Mouse (Mus musculus) myocyte (in vitro differentiated cells): Measurements from ENCODE around the gene Kcng3. TPM values are rescaled to one million over a fixed set of nuclear protein-coding genes. Genes with fewer than 3 reads are reported as not detected.

Experiments
- H3K27me3 ChIP-seq: one replicate; pipeline ENCODE4 v1.6.1; 2011; ENCODE audit not compliant: control insufficient read depth, insufficient read depth, insufficient read length
- H3K36me3 ChIP-seq: one replicate; pipeline ENCODE4 v1.6.1; 2011; ENCODE audit not compliant: control insufficient read depth, insufficient read depth
- H3K4me2 ChIP-seq: one replicate; pipeline ENCODE4 v1.6.1; 2011; ENCODE audit warnings: low read depth, control low read depth
- H3K4me3 ChIP-seq: one replicate; pipeline ENCODE4 v1.5.1; 2011; ENCODE audit warnings: mild to moderate bottlenecking, control low read depth, moderate library complexity
- H3K79me2 ChIP-seq: one replicate; pipeline ENCODE4 v1.6.1; 2011; ENCODE audit not compliant: control insufficient read depth, insufficient read depth
- H3ac ChIP-seq: one replicate; pipeline ENCODE4 v1.6.1; 2011; ENCODE audit not compliant: control insufficient read depth, insufficient read length
- CEBPB ChIP-seq: IDR thresholded peaks from 2 replicates; pipeline ENCODE4 v1.6.1; 2011; ENCODE audit warnings: mild to moderate bottlenecking, moderate library complexity; ENCODE audit not compliant: poor library complexity, insufficient read depth, severe bottlenecking
- E2F4 ChIP-seq: IDR thresholded peaks from one replicate; pipeline ENCODE4 v1.6.1; 2011; ENCODE audit warnings: mild to moderate bottlenecking, control low read depth, moderate library complexity; ENCODE audit not compliant: insufficient read depth
- MAX ChIP-seq: IDR thresholded peaks from one replicate; pipeline ENCODE4 v1.6.1; 2011; ENCODE audit warnings: low read depth, mild to moderate bottlenecking, control low read depth
- MYOD1 ChIP-seq, 3 experiments: IDR thresholded peaks; one replicate each; pipeline ENCODE4 v1.6.1; 2011; ENCODE audit warnings: control low read depth in 2 of 3, low read depth in 2 of 3, mild to moderate bottlenecking in 2 of 3, moderate library complexity in 1 of 3; ENCODE audit not compliant: insufficient read length in 2 of 3, control insufficient read depth in 1 of 3
- MYOG ChIP-seq, 3 experiments: IDR thresholded peaks; one replicate each; pipeline ENCODE4 v1.6.1; 2011; ENCODE audit warnings: control low read depth in 2 of 3, low read depth in 2 of 3, mild to moderate bottlenecking in 2 of 3; ENCODE audit not compliant: insufficient read length in 2 of 3, control insufficient read depth in 1 of 3, insufficient read depth in 1 of 3
- POLR2A ChIP-seq: IDR thresholded peaks from one replicate; pipeline ENCODE4 v1.6.1; 2011; ENCODE audit warnings: low read depth, mild to moderate bottlenecking, control low read depth, moderate library complexity; ENCODE audit not compliant: insufficient read length
- POLR2AphosphoS2 ChIP-seq: IDR thresholded peaks from one replicate; pipeline ENCODE4 v1.6.1; 2011; ENCODE audit warnings: low read depth, control low read depth; ENCODE audit not compliant: insufficient read length
- REST ChIP-seq: IDR thresholded peaks from one replicate; pipeline ENCODE4 v1.6.1; 2011; ENCODE audit warnings: mild to moderate bottlenecking, control low read depth, moderate library complexity; ENCODE audit not compliant: insufficient read depth, insufficient read length
- SRF ChIP-seq: IDR thresholded peaks from one replicate; pipeline ENCODE4 v1.6.1; 2011; ENCODE audit warnings: low read depth; ENCODE audit not compliant: control insufficient read depth, insufficient read length
- TCF12 ChIP-seq: IDR thresholded peaks from one replicate; pipeline ENCODE4 v1.6.1; 2011; ENCODE audit warnings: mild to moderate bottlenecking, control low read depth; ENCODE audit not compliant: poor library complexity, insufficient read depth, severe bottlenecking
- TCF3 ChIP-seq: IDR thresholded peaks from one replicate; pipeline ENCODE4 v1.6.1; 2011; ENCODE audit warnings: low read depth, control low read depth; ENCODE audit not compliant: insufficient read length
- USF1 ChIP-seq: IDR thresholded peaks from one replicate; pipeline ENCODE4 v1.6.1; 2011; ENCODE audit warnings: low read depth, mild to moderate bottlenecking, control low read depth, moderate library complexity
- polyA plus RNA-seq: library from polyadenylated mRNA; unstranded; fragments of >200 nt; fragmentation: generic; extraction: Trizol; gene quantifications from one replicate; pipeline ENCODE4 v1.2.1, GENCODE M21; 2012; ENCODE audit warnings: missing spikeins

The Kcng3 gene
- polyA plus RNA-seq, 1 experiment: not detected

DNA sequence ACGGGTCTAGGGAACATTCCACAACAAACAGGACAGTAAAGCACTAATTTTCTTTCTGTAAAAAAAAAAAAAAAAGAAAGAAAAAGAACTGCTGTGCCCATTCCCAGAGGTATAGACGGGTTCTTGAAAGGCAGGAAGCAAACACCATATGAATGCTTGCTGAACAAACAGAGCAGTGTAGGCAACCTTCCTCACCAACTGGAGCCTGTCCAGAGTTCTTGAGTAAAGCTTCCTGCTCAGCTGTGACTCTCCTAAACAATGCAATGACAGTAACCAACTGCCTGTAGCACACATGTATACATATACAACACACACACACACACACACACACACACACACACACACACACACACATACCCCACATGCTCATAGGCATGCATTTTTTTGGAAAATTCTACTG is 49.1 kb downstream of the Kcng3 start:
- no peaks in the 10 kb centered on the region for H3K27me3 ChIP-seq
- no peaks in the 10 kb centered on the region for H3K36me3 ChIP-seq
- H3K4me3 ChIP-seq: no peak overlapping the region
- H3K79me2 ChIP-seq: no peaks in the 10 kb centered on the region
- H3ac ChIP-seq: no peak overlapping the region
- H3K4me2 ChIP-seq: no peak overlapping the region
- TF ChIP-seq TCF3: no peak
- TF ChIP-seq USF1: no peak
- TF ChIP-seq MAX: no peak
- no peak for TF ChIP-seq E2F4
- no peak for TF ChIP-seq TCF12
- no peak for TF ChIP-seq POLR2A
- no peak for TF ChIP-seq SRF
- no peak for TF ChIP-seq CEBPB
- TF ChIP-seq POLR2AphosphoS2: no peak
- no peak for TF ChIP-seq MYOG (IDR thresholded peaks at IDR 0.05; ENCODE audit: control insufficient read depth in 1 of 3, insufficient read depth in 1 of 3, insufficient read length in 2 of 3, low read depth in 2 of 3)
- TF ChIP-seq MYOD1 (IDR thresholded peaks at IDR 0.05; ENCODE audit: control insufficient read depth in 1 of 3, insufficient read length in 2 of 3, low read depth in 2 of 3): no peak
- no peak for TF ChIP-seq REST

DNA sequence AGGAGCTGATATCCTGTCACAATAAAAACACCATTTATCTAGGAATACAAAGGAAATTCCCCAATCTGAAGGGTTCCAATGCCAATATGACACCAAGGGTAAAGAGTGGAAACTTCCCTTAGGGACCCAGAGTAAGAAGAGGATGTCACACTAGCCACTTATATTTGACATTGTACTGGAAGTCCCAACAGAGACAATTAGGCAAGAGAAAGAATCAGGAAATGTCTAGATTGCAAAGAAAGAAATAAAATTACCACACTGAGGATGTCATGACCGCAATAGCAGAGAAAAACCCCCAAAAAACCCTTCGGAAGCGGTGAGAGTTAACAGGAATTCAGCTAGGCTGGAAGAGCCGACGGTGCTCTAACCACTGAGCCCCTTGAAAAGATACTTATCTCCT is 51.0 kb downstream of the Kcng3 start:
- no peaks in the 10 kb centered on the region for H3K36me3 ChIP-seq
- TF ChIP-seq REST: no peak
- TF ChIP-seq CEBPB: no peak
- TF ChIP-seq SRF: no peak
- TF ChIP-seq TCF12: no peak
- TF ChIP-seq TCF3: no peak
- no peak for TF ChIP-seq USF1
- TF ChIP-seq MAX: no peak
- no peak for TF ChIP-seq POLR2A
- TF ChIP-seq POLR2AphosphoS2: no peak
- no peak for TF ChIP-seq MYOD1 (IDR thresholded peaks at IDR 0.05; ENCODE audit: control insufficient read depth in 1 of 3, insufficient read length in 2 of 3, low read depth in 2 of 3)
- no peak for TF ChIP-seq MYOG (IDR thresholded peaks at IDR 0.05; ENCODE audit: control insufficient read depth in 1 of 3, insufficient read depth in 1 of 3, insufficient read length in 2 of 3, low read depth in 2 of 3)
- no peak for TF ChIP-seq E2F4
- no peaks in the 10 kb centered on the region for H3K27me3 ChIP-seq
- no peak overlapping the region for H3K4me3 ChIP-seq
- H3K4me2 ChIP-seq: no peak overlapping the region
- no peak overlapping the region for H3ac ChIP-seq
- H3K79me2 ChIP-seq: no peaks in the 10 kb centered on the region

DNA sequence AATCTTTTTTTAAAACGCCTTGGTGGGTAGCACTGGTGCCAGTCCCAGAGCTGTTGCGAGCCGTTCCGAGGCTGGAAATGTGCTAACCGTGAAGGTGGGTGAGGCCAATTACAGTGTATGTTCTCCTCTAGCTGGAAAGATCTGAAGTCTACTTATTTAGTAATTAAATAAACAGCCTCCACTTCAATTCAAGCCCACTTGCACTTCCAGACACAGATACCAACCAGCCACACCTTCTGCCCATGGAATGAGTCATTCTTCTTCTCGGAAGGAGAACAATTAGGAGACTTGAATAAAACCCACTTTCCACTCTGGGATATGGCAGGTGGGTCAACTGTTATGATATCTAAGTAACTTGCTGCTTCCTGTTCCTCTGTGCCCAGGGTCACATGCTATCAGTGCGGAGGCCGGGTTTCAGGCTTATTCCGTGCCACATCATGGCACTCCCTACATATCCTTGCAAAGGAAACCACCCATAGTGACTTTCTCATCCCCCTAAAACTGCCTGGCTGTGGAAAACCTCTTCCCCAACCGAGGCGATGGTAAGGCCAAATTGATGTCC is 54.8 kb downstream of the Kcng3 start:
- H3K27me3 ChIP-seq: no peaks in the 10 kb centered on the region
- H3K79me2 ChIP-seq: no peaks in the 10 kb centered on the region
- H3K4me2 ChIP-seq: no peak overlapping the region
- no peak overlapping the region for H3ac ChIP-seq
- no peaks in the 10 kb centered on the region for H3K36me3 ChIP-seq
- H3K4me3 ChIP-seq: no peak overlapping the region
- TF ChIP-seq POLR2AphosphoS2 (no peak), SRF (no peak), TCF3 (no peak), MAX (no peak), USF1 (no peak), TCF12 (no peak), CEBPB (no peak), POLR2A (no peak), E2F4 (no peak), REST (no peak), MYOG (IDR thresholded peaks at IDR 0.05; ENCODE audit: control insufficient read depth in 1 of 3, insufficient read depth in 1 of 3, insufficient read length in 2 of 3, low read depth in 2 of 3) (no peak), MYOD1 (IDR thresholded peaks at IDR 0.05; ENCODE audit: control insufficient read depth in 1 of 3, insufficient read length in 2 of 3, low read depth in 2 of 3) (no peak)

DNA sequence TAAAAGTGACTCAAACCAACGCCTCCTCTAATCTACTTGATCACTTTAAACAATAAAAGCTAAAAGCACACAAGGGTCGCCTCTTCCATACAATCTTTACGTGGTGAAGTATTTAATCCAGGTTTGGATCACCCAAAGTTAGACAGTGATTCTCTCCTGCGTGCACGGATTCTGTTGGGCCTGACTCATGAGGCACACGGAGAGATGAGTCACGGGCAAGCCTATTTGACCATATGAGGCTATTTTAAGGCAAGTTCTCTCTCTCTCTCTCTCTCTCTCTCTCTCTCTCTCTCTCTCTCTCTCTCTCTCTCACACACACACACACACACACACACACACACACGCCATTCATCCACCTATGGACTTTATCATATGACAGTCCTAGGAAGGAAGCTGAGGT is 57.1 kb downstream of the Kcng3 start:
- TF ChIP-seq SRF (peak; percentile 65), USF1 (no peak), REST (no peak), MAX (no peak), POLR2AphosphoS2 (no peak)
- H3ac ChIP-seq: no peak overlapping the region
- no peaks in the 10 kb centered on the region for H3K36me3 ChIP-seq
- H3K4me3 ChIP-seq: no peak overlapping the region
- no peak overlapping the region for H3K4me2 ChIP-seq
- H3K27me3 ChIP-seq: no peaks in the 10 kb centered on the region
- H3K79me2 ChIP-seq: no peaks in the 10 kb centered on the region

DNA sequence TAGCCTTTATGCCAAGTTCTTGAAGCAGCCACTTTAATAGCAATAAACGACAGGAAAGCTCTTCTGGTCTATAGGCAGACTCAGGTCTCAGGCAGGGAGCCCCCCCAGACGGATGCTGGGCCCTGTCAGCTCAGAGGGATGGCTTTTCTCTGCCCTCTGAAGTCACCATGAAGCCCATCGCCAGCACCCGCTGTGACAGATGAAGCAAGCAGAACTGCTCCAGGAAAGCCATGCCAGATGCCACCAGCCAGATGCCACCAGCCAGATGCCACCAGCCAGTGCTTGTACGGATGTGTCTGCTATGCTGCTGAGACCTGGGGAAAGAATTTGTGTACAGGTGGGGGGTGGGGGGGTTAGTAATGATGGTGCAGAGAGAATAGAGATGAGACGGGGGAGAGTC is 58.6 kb downstream of the Kcng3 start:
- Histone ChIP-seq H3K79me2 (no peaks in the 10 kb centered on the region), H3K4me3 (no peak overlapping the region), H3K4me2 (no peak overlapping the region), H3ac (no peak overlapping the region), H3K27me3 (no peaks in the 10 kb centered on the region), H3K36me3 (no peaks in the 10 kb centered on the region)
- TF ChIP-seq TCF3 (no peak), POLR2AphosphoS2 (no peak), POLR2A (no peak)
